Mouse (Mus musculus) cerebellum, postnatal 25 days (tissue): ENCODE results near the gene Vps53.
"Not testable (repeated sequence)": the region's sequence is repeated elsewhere in the genome, so short reads cannot be mapped to it uniquely, and the experiment has no call there.

Experiments used
- DNase-seq, 2 experiments: peaks; one replicate each; pipeline ENCODE4 v3.0.0; 2021; ENCODE audit warnings: mixed read lengths in 2 of 2

The Vps53 gene

DNA sequence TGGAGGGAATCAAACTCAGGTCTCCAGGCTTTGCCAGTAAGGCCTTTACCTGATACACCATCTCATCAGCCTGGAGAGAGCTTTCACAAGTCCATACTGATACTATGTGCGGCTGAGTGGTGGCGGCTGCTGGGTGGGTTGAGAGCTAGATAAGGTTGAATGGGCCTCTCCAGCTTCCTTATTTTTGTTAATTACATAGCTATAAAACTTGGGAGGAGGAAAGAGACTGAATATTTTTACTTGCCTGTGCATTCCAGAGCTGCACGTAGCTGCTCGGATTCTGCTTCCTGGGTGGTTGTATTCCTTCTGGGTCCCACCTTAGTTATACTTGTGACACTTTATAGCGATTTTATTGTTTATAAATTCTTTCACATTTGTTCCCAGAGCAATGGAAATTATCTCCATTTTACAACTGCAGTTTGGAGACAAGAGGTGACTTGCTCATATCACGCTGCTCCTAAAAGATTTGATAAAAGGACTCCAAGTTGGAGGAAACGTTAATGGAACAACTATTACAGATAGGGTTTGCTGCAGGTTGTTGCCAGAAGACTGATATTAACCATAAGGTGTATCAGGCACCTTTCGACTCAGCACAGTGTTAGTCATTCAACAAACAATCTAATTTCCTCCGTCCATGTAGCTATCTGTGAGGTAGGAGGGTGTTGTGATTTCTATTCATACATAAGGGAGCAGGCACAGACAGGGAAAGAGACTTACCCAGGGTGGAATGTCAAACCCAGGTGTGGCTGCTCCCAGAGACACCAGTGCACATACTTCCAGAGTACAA lies 168.4 kb downstream of the Vps53 start:
- DNase-seq: no peak

GRCm38 (mm10) chr11:76009101-76009500 lies 170.3 kb downstream of the Vps53 start:
- no peak for DNase-seq

DNA sequence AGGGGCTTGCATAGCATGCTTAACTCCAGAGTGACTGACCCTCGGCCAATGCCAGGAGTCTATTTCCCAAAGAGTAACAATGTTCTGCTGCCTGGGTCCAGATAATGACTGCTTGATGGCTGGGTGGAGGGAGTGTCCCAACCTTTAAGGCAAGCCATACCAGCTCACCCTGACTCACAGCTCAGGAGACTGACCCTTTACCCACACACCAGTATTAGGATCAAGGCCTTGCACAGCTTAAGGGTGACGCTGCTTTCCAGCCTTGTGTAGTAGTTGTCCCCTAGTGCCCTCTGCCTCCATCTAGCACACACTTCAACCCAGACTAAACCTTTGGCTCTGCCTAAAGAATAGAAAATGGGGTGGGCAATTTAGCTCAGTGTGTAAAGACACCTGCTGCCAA lies 171.3 kb downstream of the Vps53 start:
- no peak for DNase-seq

GRCm38 (mm10) chr11:76004276-76004675 lies 175.2 kb downstream of the Vps53 start:
- not testable (repeated sequence) for DNase-seq

DNA sequence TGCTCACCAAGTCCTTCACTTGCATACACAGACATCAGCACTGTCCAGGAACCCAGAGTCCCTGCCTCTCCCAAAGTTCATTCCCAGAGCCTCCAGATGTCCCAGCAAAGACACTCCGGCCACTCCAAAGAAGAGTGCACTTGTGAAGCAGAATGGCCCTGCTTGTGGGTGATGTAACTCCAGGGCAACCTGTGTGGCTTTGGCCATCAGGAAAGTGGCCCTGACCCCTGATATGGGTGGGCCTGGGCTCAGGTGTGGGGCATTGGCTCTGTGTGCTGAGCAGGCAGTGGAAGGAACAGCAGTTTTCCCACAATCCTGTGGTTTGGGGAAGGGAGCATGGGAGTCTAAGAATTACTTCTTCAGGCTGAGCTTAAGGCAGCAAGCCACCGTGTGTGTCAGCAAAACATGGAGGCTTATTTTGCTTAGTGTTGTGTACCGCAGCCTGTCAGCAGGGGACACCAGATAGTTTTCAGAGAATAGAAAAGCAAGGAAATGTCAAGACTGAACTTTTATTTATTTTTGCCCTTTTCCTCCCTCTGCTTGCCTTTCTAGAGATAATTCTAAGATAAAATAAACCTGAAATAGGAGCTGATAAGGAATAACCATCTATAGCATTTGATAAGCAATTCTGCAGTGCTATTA lies 178.1 kb downstream of the Vps53 start:
- DNase-seq: no peak

DNA sequence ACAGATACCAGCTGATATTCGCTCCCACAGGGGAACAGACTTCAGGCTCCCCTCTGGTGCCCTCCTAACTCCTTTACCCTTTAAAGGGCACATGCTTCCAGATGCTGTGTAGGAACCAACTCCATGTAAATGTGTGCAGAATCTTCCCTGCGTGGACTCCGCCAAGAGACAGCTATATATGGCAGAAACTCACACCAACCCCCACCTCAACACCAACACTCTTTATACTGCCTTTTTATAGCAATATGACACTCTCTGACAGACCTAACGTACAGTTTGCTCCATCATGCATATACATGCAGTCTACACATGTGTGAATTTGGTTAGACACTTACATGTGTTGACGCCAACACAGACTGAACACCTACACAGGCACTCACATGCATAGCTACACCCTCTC lies 178.7 kb downstream of the Vps53 start:
- no peak for DNase-seq

DNA sequence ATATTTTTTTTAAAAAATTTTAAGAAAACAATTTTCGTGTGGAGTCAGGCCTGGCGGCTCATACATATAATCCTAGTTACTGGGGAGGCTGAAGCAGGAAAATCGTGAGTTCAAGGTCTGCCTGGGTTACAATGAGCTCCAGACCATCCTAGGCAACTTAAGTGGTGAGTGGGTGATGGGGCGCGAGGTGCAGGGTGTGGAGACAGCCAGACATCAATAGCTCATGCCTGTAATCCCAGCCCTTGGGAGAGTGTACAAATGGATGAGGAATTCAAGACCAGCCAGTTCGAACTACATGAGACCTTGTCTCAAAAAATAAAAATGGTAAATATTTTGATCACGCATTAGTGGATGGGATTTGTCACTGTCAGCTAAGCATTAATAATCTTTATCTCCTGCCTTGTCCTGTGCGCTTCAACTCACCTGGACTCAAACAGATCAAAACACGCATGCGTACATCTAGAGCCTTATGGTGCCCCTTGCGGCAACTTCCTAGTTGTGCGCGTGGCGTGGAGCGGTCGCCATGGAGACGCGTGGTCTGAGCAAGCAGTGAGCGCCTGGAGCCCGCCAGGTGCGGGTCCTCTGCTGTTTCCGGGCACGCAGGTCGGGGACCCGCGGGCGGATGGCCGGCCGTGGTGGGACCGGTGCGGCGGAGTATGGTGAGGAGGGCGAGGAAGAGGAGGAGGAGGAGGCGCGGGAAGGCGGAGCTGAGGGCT lies 179.8 kb downstream of the Vps53 start, which contains the start of gene 1700016K19Rik:
Gene 1700016K19Rik (plus strand): TSS at position 473 of the 716 bp plus-strand sequence.
- peak; percentile 88 to 91 for DNase-seq
